Mouse (Mus musculus) bone marrow, adult 2 months (tissue): ENCODE data around the gene Vav3. TPM values are rescaled to one million over a fixed set of nuclear protein-coding genes. Genes with fewer than 3 reads are reported as not detected.

Experiments
- H3K27ac ChIP-seq: fragments of 200-500 bp; 2 replicates; pipeline ENCODE4 v1.5.1; 2012; ENCODE audit warnings: low read depth, mild to moderate bottlenecking, control low read depth, inconsistent platforms, low read length; ENCODE audit not compliant: control insufficient read depth, poor library complexity, insufficient read depth
- H3K4me1 ChIP-seq: fragments of 200-500 bp; 2 replicates; pipeline ENCODE4 v1.6.1; 2011; ENCODE audit warnings: low read length; ENCODE audit not compliant: control insufficient read depth, insufficient read depth
- H3K4me3 ChIP-seq: fragments of 200-500 bp; replicated peaks from 2 replicates; pipeline ENCODE3; 2011; ENCODE audit warnings: mild to moderate bottlenecking, low read depth, low read length, control low read depth; ENCODE audit not compliant: control insufficient read depth
- CTCF ChIP-seq: fragments of 200-500 bp; IDR thresholded peaks from 2 replicates; pipeline ENCODE4 v1.5.1; 2011; ENCODE audit warnings: low read length, control low read depth; ENCODE audit not compliant: control insufficient read depth, insufficient read depth
- POLR2A ChIP-seq: fragments of 200-500 bp; IDR thresholded peaks from 2 replicates; pipeline ENCODE4 v1.6.1; 2011; ENCODE audit warnings: low read depth, mild to moderate bottlenecking, control low read depth, low read length, borderline replicate concordance; ENCODE audit not compliant: control insufficient read depth
- WGBS: fragments of 180-500 bp; shearing (Covaris S2); methylation state at CpG from one replicate; pipeline ENCODE4 v1.1.7; 2018; 5-methylcytosine and 5-hydroxymethylcytosine counted together
- polyA plus RNA-seq: library from polyadenylated mRNA; stranded (reverse); fragments of >200 nt; gene quantifications from 2 replicates; pipeline ENCODE4 v1.2.4, GENCODE M21; 2011; ENCODE audit warnings: low replicate concordance; ENCODE audit not compliant: missing spikeins, insufficient read depth, insufficient read length

The Vav3 gene
- polyA plus RNA-seq, 1 experiment, result 12.7 TPM

GRCm38 (mm10) chr3:109486786-109487185, 146.3 kb downstream of the Vav3 start:
- TF ChIP-seq CTCF (no peak), POLR2A (no peak)
- no peaks in the 10 kb centered on the region for H3K4me1 ChIP-seq
- no peak overlapping the region for H3K27ac ChIP-seq
- 74% methylated on average over 3 of the region's 3 CpGs for WGBS
- no peak overlapping the region for H3K4me3 ChIP-seq

- Histone ChIP-seq H3K4me3 (no peak overlapping the region), H3K27ac (no peak overlapping the region), H3K4me1 (no peaks in the 10 kb centered on the region)
- TF ChIP-seq POLR2A (no peak), CTCF (no peak)
- 87% methylated on average over 4 of the region's 4 CpGs for WGBS
Measured at GRCm38 (mm10) chr3:109487823-109488222, 147.4 kb downstream of the Vav3 start.

DNA sequence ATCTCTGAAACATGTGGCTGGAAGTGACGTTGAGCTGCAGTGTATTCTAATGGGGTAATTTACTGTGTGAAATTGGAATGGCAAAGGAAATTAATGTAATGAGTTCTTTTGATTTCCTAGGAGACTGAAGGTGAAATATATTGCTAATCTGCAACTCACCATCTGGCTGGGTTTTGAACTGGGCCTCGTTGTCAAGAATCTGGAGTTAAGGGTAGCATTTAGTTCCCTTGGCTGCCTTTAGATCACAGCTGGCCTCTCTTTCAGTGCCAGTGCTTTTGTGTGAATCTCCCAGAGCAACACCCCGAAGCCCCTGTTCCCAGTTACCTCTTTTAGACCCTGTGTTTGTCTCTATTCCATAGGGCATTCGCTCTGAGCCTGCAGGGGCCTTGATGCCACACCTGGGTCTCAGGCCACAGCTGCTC, 148.3 kb downstream of the Vav3 start:
- Histone ChIP-seq H3K27ac (no peak overlapping the region), H3K4me3 (no peak overlapping the region), H3K4me1 (no peaks in the 10 kb centered on the region)
- WGBS, result 68% methylated on average over 4 of the region's 4 CpGs
- TF ChIP-seq POLR2A (no peak), CTCF (no peak)

- WGBS, result 42% methylated on average over 11 of the region's 11 CpGs
- no peak overlapping the region for H3K4me3 ChIP-seq
- no peaks in the 10 kb centered on the region for H3K4me1 ChIP-seq
- no peak overlapping the region for H3K27ac ChIP-seq
- TF ChIP-seq CTCF (no peak), POLR2A (no peak)
Measured at GRCm38 (mm10) chr3:109490561-109491296, 150.3 kb downstream of the Vav3 start.

DNA sequence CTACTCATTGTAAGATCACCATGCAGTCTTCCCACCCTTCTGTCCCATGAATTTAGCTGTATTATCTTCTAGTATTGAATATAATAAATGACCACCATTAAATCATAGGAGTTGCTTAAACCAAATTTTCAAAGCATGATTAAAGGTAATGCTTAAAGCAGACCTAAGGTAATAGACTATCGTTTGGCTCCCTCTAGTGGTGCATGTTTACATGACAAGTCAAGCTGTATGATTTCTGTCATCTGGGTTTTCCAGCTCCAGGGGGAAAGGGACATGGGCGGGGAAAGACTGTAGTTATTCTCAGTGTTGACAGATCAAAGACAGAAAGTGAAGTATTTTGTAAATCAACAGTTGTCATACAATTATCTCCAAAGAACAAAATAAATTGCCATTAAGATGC, 151.1 kb downstream of the Vav3 start:
- TF ChIP-seq CTCF (no peak), POLR2A (no peak)
- Histone ChIP-seq H3K27ac (no peak overlapping the region), H3K4me3 (no peak overlapping the region), H3K4me1 (no peaks in the 10 kb centered on the region)
- 7% methylated on average over 2 of the region's 2 CpGs for WGBS

DNA sequence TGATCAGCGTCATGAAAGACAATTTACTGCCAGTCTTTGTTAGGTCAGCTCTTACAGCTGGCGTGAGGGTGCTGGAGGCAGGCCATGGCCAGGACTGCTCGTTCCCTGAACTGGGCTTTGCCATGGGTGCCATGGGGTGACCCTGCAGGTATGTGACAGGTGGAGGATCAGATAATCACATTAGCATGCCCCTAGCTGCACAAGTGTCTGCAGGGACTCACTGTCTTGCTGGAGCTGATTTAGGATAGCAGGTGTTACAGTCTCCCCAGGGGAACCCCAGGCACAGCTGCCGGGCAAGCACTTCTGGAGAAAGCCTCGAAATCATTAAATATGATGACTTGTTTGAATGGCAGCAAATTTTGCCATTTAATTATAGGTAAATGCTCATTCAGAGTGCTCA, 156.0 kb downstream of the Vav3 start:
- WGBS, result 80% methylated on average over 5 of the region's 5 CpGs

DNA sequence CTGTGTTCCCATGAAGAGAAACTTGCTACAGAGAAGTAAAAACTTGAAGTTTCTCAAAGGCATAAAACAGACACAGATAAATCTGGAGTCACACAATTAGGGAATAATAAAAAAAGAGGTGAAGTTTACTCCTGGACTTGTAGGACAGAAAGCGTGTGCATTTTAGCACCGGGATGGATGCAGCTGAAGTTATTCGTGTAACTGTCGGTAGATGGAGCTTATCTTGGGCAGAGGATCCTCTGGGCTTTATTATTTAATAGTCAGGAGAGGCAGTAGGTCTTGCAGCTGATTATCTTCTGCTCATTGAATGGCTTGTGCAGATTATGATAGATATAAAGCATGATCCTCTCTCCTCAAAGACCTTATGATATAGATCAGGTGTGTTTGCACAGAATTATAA, 156.6 kb downstream of the Vav3 start:
- Histone ChIP-seq H3K4me3 (no peak overlapping the region), H3K4me1 (no peaks in the 10 kb centered on the region), H3K27ac (no peak overlapping the region)
- 82% methylated on average over 4 of the region's 4 CpGs for WGBS
- TF ChIP-seq CTCF (no peak), POLR2A (no peak)

More for the DNA sequence above, 156.0 kb downstream of the Vav3 start:
- H3K27ac ChIP-seq, result no peak overlapping the region
- no peaks in the 10 kb centered on the region for H3K4me1 ChIP-seq
- H3K4me3 ChIP-seq, result no peak overlapping the region
- no peak for TF ChIP-seq POLR2A
- no peak for TF ChIP-seq CTCF

DNA sequence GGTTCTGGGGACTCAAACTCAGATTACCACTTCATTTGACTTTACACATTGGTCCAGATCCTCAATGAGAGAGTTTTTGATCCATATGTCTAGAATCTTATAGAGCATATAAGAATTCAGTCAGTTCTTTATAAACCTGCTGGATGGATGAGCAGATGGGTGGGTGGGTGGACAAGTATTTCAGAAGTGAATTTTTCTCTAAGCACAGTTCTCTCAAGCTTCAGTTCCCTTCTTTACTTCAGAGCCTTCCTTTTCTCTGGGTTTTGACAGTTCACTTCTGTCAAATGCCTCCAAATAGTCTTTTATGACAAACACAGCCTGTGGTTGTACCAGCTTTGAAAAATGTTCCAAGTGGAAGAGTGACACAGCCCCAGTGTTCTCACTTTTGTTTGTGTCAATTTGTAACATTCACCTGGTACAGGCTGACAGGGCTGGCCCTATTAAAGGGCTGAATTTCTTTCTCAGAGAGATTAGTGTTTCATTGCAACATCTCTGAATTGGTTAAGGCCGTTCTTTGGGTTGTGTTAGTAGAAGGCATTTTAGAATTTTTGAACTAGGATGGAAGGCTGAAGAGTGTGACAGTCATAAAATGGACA, 159.5 kb downstream of the Vav3 start:
- no peak overlapping the region for H3K27ac ChIP-seq
- 88% methylated on average over 1 of the region's 1 CpGs for WGBS
- TF ChIP-seq POLR2A (no peak), CTCF (no peak)
- no peaks in the 10 kb centered on the region for H3K4me1 ChIP-seq
- no peak overlapping the region for H3K4me3 ChIP-seq
